14 mouse cellular contexts compared by ENCODE assay signal in the genomic region with DNA sequence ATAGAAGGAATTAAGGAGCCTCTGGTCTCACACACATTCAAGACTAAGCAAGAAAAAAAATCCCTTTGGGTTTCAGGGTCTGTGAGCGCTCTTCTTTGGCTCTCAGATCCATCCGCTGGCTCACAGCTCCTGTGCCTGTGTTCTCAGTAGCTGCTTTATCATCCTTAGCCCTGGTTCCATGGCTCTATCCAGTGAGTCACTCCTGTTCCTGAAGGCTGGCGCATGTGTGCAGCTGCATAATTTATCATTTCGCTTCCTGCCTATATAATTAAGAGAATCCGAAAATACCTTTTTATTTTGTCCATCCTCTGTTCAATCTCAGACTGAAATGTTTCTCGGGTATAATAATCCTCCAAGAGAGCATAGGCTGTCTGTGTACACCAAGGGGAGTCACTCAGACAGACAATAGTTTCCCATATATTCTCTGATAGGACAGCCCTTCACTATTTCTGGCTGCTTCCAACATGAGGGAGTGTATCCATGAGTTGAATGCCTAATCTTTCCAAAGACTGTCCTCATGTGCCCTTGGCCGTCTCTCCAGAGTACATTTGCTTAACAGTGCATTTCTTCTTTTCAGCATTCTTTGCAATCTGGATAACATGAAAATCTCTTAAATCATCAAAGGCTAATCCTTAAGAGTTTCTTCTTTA. TPM values are rescaled to one million over a fixed set of nuclear protein-coding genes. Genes with fewer than 3 reads are reported as not detected.
A peak's percentile ranks its signal among the peaks of the same experiment; 100 is the strongest.
DNase-seq lines count a peak whose midpoint lies in the region; TF ChIP-seq lines count a peak whose summit lies in the region.
"Had no signal": no experiment of that assay in that cellular context is flagged by ENCODE, and none has a peak within 500 bp of the region (broad histone marks: within the 10 kb centered on the region; RNA-seq: fewer than 3 reads in every experiment).

No protein-coding gene starts in this region.

- no peak for TF ChIP-seq CTCF in brain, embryonic 14.5 days (IDR thresholded peaks at IDR 0.05; ENCODE audit: borderline replicate concordance, extremely low read depth, insufficient read depth, insufficient read length)

- no peak for TF ChIP-seq POLR2A in brain, embryonic 14.5 days (IDR thresholded peaks at IDR 0.05; ENCODE audit: borderline replicate concordance, extremely low read depth, insufficient read depth, insufficient read length, poor library complexity, severe bottlenecking)

- peak; percentile 10 for DNase-seq in layer of hippocampus, adult 9-10 months (ENCODE audit: low spot score)
- no peak for DNase-seq in layer of hippocampus, postnatal 10 days (ENCODE audit: low spot score in 2 of 2)
- peak; percentile 21 for DNase-seq in brain, embryonic 14.5 days (ENCODE audit: low read depth)
- DNase-seq in layer of hippocampus, adult 9-11 months, result peak; percentile 42
- peak; percentile 14 for DNase-seq in right cerebral cortex, postnatal 14 days
- no peak for DNase-seq in embryo, embryonic 9.5 days (ENCODE audit: extremely low spot score)
- no peak for DNase-seq in embryo, embryonic 10.5 days (ENCODE audit: low spot score)
- DNase-seq: cerebellum, postnatal 10 days; gastrocnemius, postnatal 10 days; heart, postnatal 4 days; kidney, postnatal 25 days had no signal

RNA-seq across cellular contexts. Expression of gene Dpt, which starts 52.3 kb away (rescaled TPM):
- under 1 TPM; 0.41 to 0.45 TPM for total RNA-seq in layer of hippocampus, postnatal 10 days (2021)
- 2.1 and 3.0 TPM in 2 replicates for polyA plus RNA-seq in brain, embryonic 14.5 days (2012; rRNA removed)
- polyA plus RNA-seq: forebrain, embryonic 10.5 days; heart, embryonic 10.5 days; midbrain, embryonic 12.5 days had no signal

Comparison
In these comparisons a context has a peak if more than half of its experiments do, and no peak if none do; other contexts are left out.
1. DNase-seq: peak in layer of hippocampus, adult 9-10 months (single experiment), brain, embryonic 14.5 days (single experiment), layer of hippocampus, adult 9-11 months (single experiment) and right cerebral cortex, postnatal 14 days (single experiment); none in layer of hippocampus, postnatal 10 days (0 of 2), embryo, embryonic 9.5 days (single experiment) and embryo, embryonic 10.5 days (single experiment).